Mouse (Mus musculus) mouse embryonic stem cell (cell line): ENCODE measurements at regions not wholly inside any gene's neighbourhood (a gene's known extent, or its start where the extent isn't known, plus 50 kb on each side); places are given as distances from the start of the nearest gene placed in this dataset.

ENCODE experiments used
- in situ Hi-C, 2 experiments: fragments of 300-500 bp; cut with MboI; formaldehyde crosslinking; loops; 1 replicate in 1 of 2; 3 replicates in 1 of 2; pipeline ENCODE4 v1.14.3; 2019 to 2020; ENCODE audit warnings: low sequenced_read_pairs in 2 of 2, low pct_unique_long_range_greater_than_20kb in 1 of 2, mixed read lengths in 1 of 2; ENCODE audit not compliant: unreplicated experiment in 1 of 2

GRCm38 (mm10) chr10:21804761-21805160 is 77.2 kb upstream of the Sgk1 start:
- in situ Hi-C loops: no loop called here

- in situ Hi-C loops: no loop called here
Observed at GRCm38 (mm10) chr10:21805606-21806005, 76.4 kb upstream of the Sgk1 start.

- in situ Hi-C loops: no loop called here
Observed at GRCm38 (mm10) chr10:21806716-21807115, 75.3 kb upstream of the Sgk1 start.

GRCm38 (mm10) chr10:21819686-21820085 is 62.3 kb upstream of the Sgk1 start:
- in situ Hi-C loops: no loop called here

- in situ Hi-C loops: no loop called here
Observed at GRCm38 (mm10) chr10:21821421-21821820, 60.6 kb upstream of the Sgk1 start.

GRCm38 (mm10) chr10:21824418-21825025 is 57.5 kb upstream of the Sgk1 start:
- in situ Hi-C loops: no loop called here

- in situ Hi-C loops: no loop called here
Observed at GRCm38 (mm10) chr10:21826793-21827504, 55.0 kb upstream of the Sgk1 start.

- in situ Hi-C loops: no loop called here
Observed at GRCm38 (mm10) chr10:21827505-21827844, 54.5 kb upstream of the Sgk1 start.

- in situ Hi-C loops: no loop called here
Observed at GRCm38 (mm10) chr10:21828432-21829061, 53.4 kb upstream of the Sgk1 start.

- in situ Hi-C loops: no loop called here
Observed at GRCm38 (mm10) chr10:21829062-21829731, 52.8 kb upstream of the Sgk1 start.

GRCm38 (mm10) chr10:21831002-21831696 is 50.8 kb upstream of the Sgk1 start:
- in situ Hi-C loops: no loop called here
